Mouse (Mus musculus) forebrain, embryonic 12.5 days (tissue): ENCODE data around the gene Nit2. TPM values are rescaled to one million over a fixed set of nuclear protein-coding genes. Genes with fewer than 3 reads are reported as not detected.

Source experiments
- ATAC-seq: fragments of 200-750 bp; cut with Nextera tagmentation; 2 replicates; pipeline ENCODE4 v1.8.0; 2017; ENCODE audit warnings: moderate TSS enrichment; ENCODE audit not compliant: low FRiP score
- H3K27ac ChIP-seq: fragments of 300-500 bp; sonication (generic); 2 replicates; pipeline ENCODE4 v1.5.1; 2016; ENCODE audit warnings: mild to moderate bottlenecking
- H3K27me3 ChIP-seq: fragments of 300-500 bp; sonication (generic); 2 replicates; pipeline ENCODE4 v1.6.1; 2016; ENCODE audit warnings: mild to moderate bottlenecking
- H3K36me3 ChIP-seq: fragments of 300-500 bp; sonication (generic); replicated peaks from 2 replicates; pipeline ENCODE4 v1.6.1; 2016; ENCODE audit warnings: mild to moderate bottlenecking
- H3K4me1 ChIP-seq: fragments of 300-500 bp; sonication (generic); 2 replicates; pipeline ENCODE4 v1.6.1; 2016
- H3K4me2 ChIP-seq: fragments of 300-500 bp; sonication (generic); 2 replicates; pipeline ENCODE4 v1.6.1; 2016; ENCODE audit warnings: mild to moderate bottlenecking, moderate library complexity
- H3K4me3 ChIP-seq: fragments of 300-500 bp; sonication (generic); replicated peaks from 2 replicates; pipeline ENCODE4 v1.5.1; 2016; ENCODE audit warnings: mild to moderate bottlenecking
- H3K9ac ChIP-seq: fragments of 300-500 bp; sonication (generic); 2 replicates; pipeline ENCODE4 v1.6.1; 2016; ENCODE audit warnings: mild to moderate bottlenecking
- H3K9me3 ChIP-seq: fragments of 300-500 bp; sonication (generic); 2 replicates; pipeline ENCODE4 v1.6.1; 2016
- WGBS: fragments of 180-500 bp; shearing (Covaris S2); methylation state at CpG from one replicate; pipeline ENCODE4 v1.1.7; 2016; 5-methylcytosine and 5-hydroxymethylcytosine counted together
- polyA plus RNA-seq: library from polyadenylated mRNA; unstranded; fragments of >200 nt; fragmentation: Nextera tagmentation; extraction: Ambion mirVana; gene quantifications from 2 replicates; pipeline ENCODE4 v1.2.1, GENCODE M21; 2016

Gene Nit2
- polyA plus RNA-seq, 1 experiment from 2014 or later = 48.2 TPM

- Histone ChIP-seq H3K36me3 (peaks cover 52% of the 10 kb centered on the region), H3K9ac (no peak overlapping the region), H3K27me3 (no peaks in the 10 kb centered on the region), H3K4me3 (no peak overlapping the region), H3K4me2 (no peak overlapping the region), H3K27ac (no peak overlapping the region), H3K9me3 (no peaks in the 10 kb centered on the region), H3K4me1 (no peaks in the 10 kb centered on the region)
- no peak for ATAC-seq
- WGBS = 81% methylated on average over 4 of the region's 4 CpGs
These were observed 9.4 kb downstream of the Nit2 start for GRCm38 (mm10) chr16:57157728-57158127.

- Histone ChIP-seq H3K9me3 (no peaks in the 10 kb centered on the region), H3K9ac (no peak overlapping the region), H3K4me3 (no peak overlapping the region), H3K27ac (no peak overlapping the region), H3K36me3 (peaks cover 58% of the 10 kb centered on the region), H3K4me2 (no peak overlapping the region), H3K4me1 (no peaks in the 10 kb centered on the region), H3K27me3 (no peaks in the 10 kb centered on the region)
- 90% methylated on average over 4 of the region's 4 CpGs for WGBS
- no peak for ATAC-seq
These were observed 10.1 kb downstream of the Nit2 start for GRCm38 (mm10) chr16:57157076-57157475.

DNA sequence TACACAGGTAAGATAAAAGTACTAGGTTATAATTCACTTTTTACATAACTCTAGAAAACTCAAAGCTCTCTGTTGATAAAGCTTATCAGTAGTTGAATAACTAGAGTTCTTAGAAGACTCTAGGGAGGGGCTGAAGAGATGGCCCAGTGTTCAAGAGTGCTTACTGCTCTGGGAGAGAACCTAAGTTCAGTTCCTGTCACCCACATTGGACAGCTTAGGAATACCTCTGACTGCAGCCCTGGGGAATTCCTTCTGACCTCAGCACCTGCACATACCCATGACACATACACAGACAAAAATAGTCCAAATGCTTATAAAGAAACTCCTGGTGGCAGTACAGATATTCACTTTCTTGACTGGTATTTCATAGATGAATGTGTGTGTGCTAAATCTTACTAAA lies 11.2 kb downstream of the Nit2 start:
- no peaks in the 10 kb centered on the region for H3K9me3 ChIP-seq
- no peak overlapping the region for H3K27ac ChIP-seq
- H3K4me2 ChIP-seq = no peak overlapping the region
- H3K4me3 ChIP-seq = no peak overlapping the region
- H3K27me3 ChIP-seq = no peaks in the 10 kb centered on the region
- peaks cover 60% of the 10 kb centered on the region for H3K36me3 ChIP-seq
- no peak overlapping the region for H3K9ac ChIP-seq
- no peak for ATAC-seq
- H3K4me1 ChIP-seq = no peaks in the 10 kb centered on the region

GRCm38 (mm10) chr16:57151437-57151836 lies 15.7 kb downstream of the Nit2 start:
- WGBS = 97% methylated on average over 4 of the region's 4 CpGs
- Histone ChIP-seq H3K4me2 (no peak overlapping the region), H3K9me3 (no peaks in the 10 kb centered on the region), H3K9ac (no peak overlapping the region), H3K36me3 (peaks cover 58% of the 10 kb centered on the region), H3K27me3 (no peaks in the 10 kb centered on the region), H3K4me3 (no peak overlapping the region), H3K4me1 (no peaks in the 10 kb centered on the region), H3K27ac (no peak overlapping the region)
- ATAC-seq = no peak

DNA sequence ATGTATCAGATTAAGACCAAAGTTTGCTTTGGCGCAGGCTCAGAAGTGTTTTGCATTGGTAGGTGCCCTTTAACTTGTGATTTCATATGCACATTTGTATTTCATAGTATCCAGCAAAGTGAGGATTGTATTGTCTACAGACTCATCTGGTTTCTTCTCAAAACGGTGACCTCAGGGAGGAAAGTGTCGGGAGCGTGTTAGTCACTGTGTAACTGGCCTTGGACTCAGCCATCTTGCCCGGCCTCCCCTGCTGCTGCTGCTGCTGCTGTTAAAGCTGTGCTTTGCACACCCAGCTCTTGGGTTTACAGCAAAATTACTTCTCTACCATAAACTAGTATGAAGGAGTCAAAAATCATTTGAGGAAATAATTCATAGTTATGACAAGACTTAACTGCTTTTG lies 22.4 kb downstream of the Nit2 start:
- H3K9ac ChIP-seq = no peak overlapping the region
- ATAC-seq = no peak
- H3K4me1 ChIP-seq = no peaks in the 10 kb centered on the region
- H3K27ac ChIP-seq = no peak overlapping the region
- no peak overlapping the region for H3K4me3 ChIP-seq
- H3K36me3 ChIP-seq = peaks cover 49% of the 10 kb centered on the region
- no peaks in the 10 kb centered on the region for H3K9me3 ChIP-seq
- 92% methylated on average over 5 of the region's 5 CpGs for WGBS
- no peaks in the 10 kb centered on the region for H3K27me3 ChIP-seq
- H3K4me2 ChIP-seq = no peak overlapping the region

- Histone ChIP-seq H3K4me3 (no peak overlapping the region), H3K4me2 (no peak overlapping the region), H3K27me3 (no peaks in the 10 kb centered on the region), H3K9ac (no peak overlapping the region), H3K27ac (no peak overlapping the region), H3K36me3 (peaks cover 30% of the 10 kb centered on the region), H3K9me3 (no peaks in the 10 kb centered on the region), H3K4me1 (peaks cover 10% of the 10 kb centered on the region; the same call in 1 of the 2 replicates)
- no peak for ATAC-seq
- 94% methylated on average over 6 of the region's 6 CpGs for WGBS
These were observed 33.5 kb downstream of the Nit2 start for GRCm38 (mm10) chr16:57133611-57134010.

DNA sequence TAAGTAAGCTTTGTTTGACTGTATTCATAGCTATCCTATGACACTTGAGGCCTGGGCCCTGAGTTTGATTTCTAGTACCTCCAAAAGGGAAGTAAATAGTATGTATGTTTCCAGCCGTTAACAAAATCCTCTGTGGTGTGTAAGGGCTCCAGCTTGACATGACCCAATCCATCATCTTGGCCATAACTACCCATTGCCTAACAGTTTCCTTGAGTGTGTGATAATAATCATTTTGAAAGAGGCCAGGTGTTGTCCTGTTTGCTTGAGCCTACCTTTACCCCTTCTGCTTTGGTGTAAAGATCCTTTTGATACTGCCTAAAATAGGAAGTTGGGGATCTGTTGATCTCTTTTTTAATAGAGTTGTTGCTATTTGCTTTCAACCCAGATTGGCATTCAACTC lies 34.8 kb downstream of the Nit2 start:
- peaks cover 10% of the 10 kb centered on the region for H3K4me1 ChIP-seq
- no peak overlapping the region for H3K4me3 ChIP-seq
- no peak overlapping the region for H3K27ac ChIP-seq
- H3K9ac ChIP-seq = no peak overlapping the region
- no peaks in the 10 kb centered on the region for H3K9me3 ChIP-seq
- no peak overlapping the region for H3K4me2 ChIP-seq
- 88% methylated on average over 1 of the region's 1 CpGs for WGBS
- no peaks in the 10 kb centered on the region for H3K27me3 ChIP-seq
- no peak for ATAC-seq
- H3K36me3 ChIP-seq = peaks cover 23% of the 10 kb centered on the region

DNA sequence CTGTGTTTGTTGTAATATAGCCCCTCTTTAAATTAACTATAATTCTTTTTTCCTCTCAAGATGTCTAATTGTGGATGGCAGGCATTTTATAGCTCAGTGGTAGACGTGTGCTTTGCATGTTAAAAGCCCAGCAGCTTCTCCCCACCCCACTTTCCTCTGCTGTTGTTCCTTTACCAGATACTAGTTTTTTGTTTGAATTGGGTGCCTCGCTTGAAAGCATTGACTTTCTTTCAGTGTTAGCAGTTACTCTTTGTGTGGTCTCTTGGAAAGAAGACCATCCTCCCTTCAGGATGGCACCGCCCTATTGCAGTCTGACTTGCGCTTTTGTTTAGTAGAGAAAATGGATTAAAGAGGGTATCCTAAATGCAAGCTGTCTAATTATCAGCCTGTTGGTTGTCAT lies 35.6 kb downstream of the Nit2 start:
- 55% methylated on average over 4 of the region's 4 CpGs for WGBS
- ATAC-seq = no peak

DNA sequence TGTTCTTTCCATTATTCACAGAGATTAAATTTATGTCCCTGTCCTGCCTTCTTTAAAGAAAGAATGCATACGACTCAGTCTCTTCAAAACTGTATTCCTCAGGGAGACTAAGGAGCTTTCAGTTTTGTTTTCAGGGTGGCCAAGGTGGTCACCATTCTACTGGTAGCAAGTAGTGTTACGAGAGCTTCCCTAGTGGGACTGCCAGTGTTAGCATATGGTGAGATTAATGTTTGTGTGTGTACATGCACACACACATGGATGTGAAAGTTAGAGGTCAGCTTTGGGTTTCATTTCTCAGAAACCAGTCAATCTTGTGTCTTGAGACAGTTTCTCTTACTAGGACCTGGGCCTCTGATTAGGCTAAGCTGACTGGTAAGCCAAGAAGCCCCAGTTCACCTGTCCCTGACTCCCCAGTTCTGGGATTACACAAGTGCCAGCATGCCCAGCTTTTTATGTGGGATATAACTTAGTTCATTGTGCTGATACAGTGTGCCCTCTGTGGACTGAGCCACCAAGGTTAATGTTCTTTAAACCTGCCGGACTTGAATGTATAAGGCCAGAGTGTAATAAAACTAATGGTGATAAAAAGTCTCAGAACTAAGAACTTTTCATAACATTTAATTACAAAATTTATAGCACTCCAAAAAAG lies 36.3 kb downstream of the Nit2 start:
- Histone ChIP-seq H3K27ac (no peak overlapping the region), H3K36me3 (peaks cover 14% of the 10 kb centered on the region), H3K9ac (no peak overlapping the region), H3K4me3 (no peak overlapping the region), H3K9me3 (no peaks in the 10 kb centered on the region), H3K4me1 (peaks cover 10% of the 10 kb centered on the region), H3K4me2 (no peak overlapping the region), H3K27me3 (no peaks in the 10 kb centered on the region)
- no peak for ATAC-seq
- WGBS = 88% methylated on average over 3 of the region's 3 CpGs

More for the DNA sequence above, 35.6 kb downstream of the Nit2 start:
- peaks cover 10% of the 10 kb centered on the region for H3K4me1 ChIP-seq
- H3K27ac ChIP-seq = no peak overlapping the region
- H3K9me3 ChIP-seq = no peaks in the 10 kb centered on the region
- no peak overlapping the region for H3K9ac ChIP-seq
- H3K4me3 ChIP-seq = no peak overlapping the region
- H3K36me3 ChIP-seq = peaks cover 18% of the 10 kb centered on the region
- H3K4me2 ChIP-seq = no peak overlapping the region
- no peaks in the 10 kb centered on the region for H3K27me3 ChIP-seq

DNA sequence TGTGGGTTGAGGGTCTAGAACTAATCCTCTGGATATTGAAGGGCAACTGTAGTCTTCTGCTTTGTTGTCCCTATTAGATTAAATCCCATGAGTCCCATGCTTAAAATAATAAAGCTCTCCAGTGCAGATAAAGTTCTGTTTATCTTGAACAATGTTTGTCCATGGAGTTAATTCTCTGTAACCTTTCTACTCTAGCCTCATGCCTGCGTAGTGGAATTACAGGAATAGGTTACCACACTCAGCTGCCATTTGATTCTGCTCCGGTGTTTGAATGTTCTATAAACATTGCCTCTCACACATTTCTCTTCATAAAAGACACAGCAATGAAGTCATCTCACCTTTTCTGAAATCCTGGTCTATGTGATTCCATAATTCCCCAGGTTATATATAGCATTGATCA lies 39.3 kb downstream of the Nit2 start:
- no peak overlapping the region for H3K4me3 ChIP-seq
- H3K9me3 ChIP-seq = no peaks in the 10 kb centered on the region
- H3K4me2 ChIP-seq = no peak overlapping the region
- no peaks in the 10 kb centered on the region for H3K36me3 ChIP-seq
- no peak overlapping the region for H3K27ac ChIP-seq
- peaks cover 20% of the 10 kb centered on the region for H3K4me1 ChIP-seq
- ATAC-seq = no peak
- no peaks in the 10 kb centered on the region for H3K27me3 ChIP-seq
- 95% methylated on average over 2 of the region's 2 CpGs for WGBS
- H3K9ac ChIP-seq = no peak overlapping the region

GRCm38 (mm10) chr16:57126268-57126667 lies 40.9 kb downstream of the Nit2 start:
- no peak overlapping the region for H3K4me2 ChIP-seq
- no peak overlapping the region for H3K27ac ChIP-seq
- H3K4me1 ChIP-seq = peaks cover 21% of the 10 kb centered on the region
- H3K4me3 ChIP-seq = no peak overlapping the region
- H3K36me3 ChIP-seq = no peaks in the 10 kb centered on the region
- no peak for ATAC-seq
- H3K9me3 ChIP-seq = no peaks in the 10 kb centered on the region
- 74% methylated on average over 4 of the region's 4 CpGs for WGBS
- no peak overlapping the region for H3K9ac ChIP-seq
- H3K27me3 ChIP-seq = no peaks in the 10 kb centered on the region

GRCm38 (mm10) chr16:57122682-57123445 lies 44.3 kb downstream of the Nit2 start:
- WGBS = 66% methylated on average over 6 of the region's 6 CpGs
- Histone ChIP-seq H3K27ac (no peak overlapping the region), H3K4me2 (peak overlapping the region; percentile 73), H3K9me3 (no peaks in the 10 kb centered on the region), H3K27me3 (no peaks in the 10 kb centered on the region), H3K4me1 (peaks cover 16% of the 10 kb centered on the region), H3K36me3 (no peaks in the 10 kb centered on the region), H3K4me3 (peak overlapping the region; percentile 97), H3K9ac (peak overlapping the region; percentile 93)
- ATAC-seq = no peak
